ENCODE assay signal across 8 mouse cellular contexts in the genomic region with DNA sequence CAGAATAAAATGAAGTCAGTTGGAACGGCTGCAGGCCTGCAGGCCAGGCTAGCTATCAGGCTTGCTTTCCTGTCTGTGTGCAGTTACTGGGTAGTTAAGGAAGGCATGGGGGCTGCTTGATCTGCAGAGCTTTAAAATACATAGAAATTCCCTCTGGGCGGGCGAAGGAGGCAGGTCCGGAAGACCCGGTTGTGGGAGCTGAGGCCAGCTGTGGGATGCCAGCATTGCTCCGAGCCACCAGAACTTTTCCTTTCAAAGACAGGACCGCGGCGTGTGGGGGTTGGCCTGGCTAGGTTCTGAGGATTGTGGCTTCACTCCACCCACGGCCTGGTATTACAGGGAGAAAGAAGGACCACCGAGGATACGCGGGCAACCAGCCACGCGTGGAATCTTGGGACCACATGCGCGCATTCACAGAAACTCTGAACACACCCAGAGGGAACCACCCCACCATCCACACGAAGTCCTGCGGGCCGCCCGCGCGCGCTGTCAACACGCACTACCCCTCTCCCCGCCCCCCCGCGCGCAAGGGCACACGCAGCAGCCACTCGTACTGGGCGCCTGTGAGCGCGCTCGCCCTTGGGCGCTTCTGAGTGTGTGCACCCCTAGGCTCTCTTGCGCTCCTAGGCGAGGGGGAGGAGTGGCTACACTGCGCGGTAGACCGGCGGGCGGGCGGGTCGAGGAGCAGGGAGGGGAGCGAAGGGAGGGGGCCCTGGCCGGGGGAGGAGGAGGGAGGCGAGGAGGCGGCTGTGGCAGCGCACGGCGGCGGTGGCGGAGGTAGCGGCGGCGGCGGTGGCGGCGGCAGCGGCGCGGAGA. TPM values are rescaled to one million over a fixed set of nuclear protein-coding genes. Genes with fewer than 3 reads are reported as not detected.
DNase-seq lines count a peak whose midpoint lies in the region; ATAC-seq and TF ChIP-seq lines count a peak whose summit lies in the region.

A gene (plus strand): TSS at position 600 of the 816 bp plus-strand sequence.

- H3K9me3 ChIP-seq in ES-Bruce4 (replicated peaks; ENCODE audit: control insufficient read depth, insufficient read depth, low read length, poor library complexity, severe bottlenecking) = no peaks in the 10 kb centered on the region
- H3K9me3 ChIP-seq in forebrain, embryonic 16.5 days (ENCODE audit: control insufficient read depth, low read length) = no peaks in the 10 kb centered on the region
- H3K9me3 ChIP-seq in hindbrain, embryonic 15.5 days = no peaks in the 10 kb centered on the region

- no peaks in the 10 kb centered on the region for H3K36me3 ChIP-seq in ES-Bruce4 (ENCODE audit: control insufficient read depth, insufficient read depth, low read length, poor library complexity, severe bottlenecking)
- H3K36me3 ChIP-seq in forebrain, embryonic 16.5 days (ENCODE audit: control insufficient read depth, insufficient read depth) = no peaks in the 10 kb centered on the region
- H3K36me3 ChIP-seq in hindbrain, embryonic 15.5 days = no peaks in the 10 kb centered on the region

- 2% methylated on average over 38 of the region's 63 CpGs for WGBS in forebrain, embryonic 16.5 days
- WGBS in hindbrain, embryonic 15.5 days = under 1% methylated on average over 62 of the region's 63 CpGs

- peak within 1 kb of the TSS; percentile 61 for H3K9ac ChIP-seq in ES-Bruce4 (ENCODE audit: low read depth, poor library complexity, severe bottlenecking)
- H3K9ac ChIP-seq in forebrain, embryonic 16.5 days (replicated peaks; ENCODE audit: low read depth, low read length) = peak within 1 kb of the TSS; percentile 88
- peak within 1 kb of the TSS; percentile 92 for H3K9ac ChIP-seq in hindbrain, embryonic 15.5 days

- ATAC-seq in cerebellum, adult (ENCODE audit: insufficient number of reproducible peaks, low FRiP score, low TSS enrichment) = peak; percentile 63
- peak; percentile 91 for ATAC-seq in forebrain, embryonic 16.5 days
- peak; percentile 84 for ATAC-seq in hindbrain, embryonic 15.5 days (ENCODE audit: low FRiP score, low read depth)

- peak within 1 kb of the TSS; percentile 81 for H3K4me3 ChIP-seq in ES-Bruce4 (ENCODE audit: low read depth, low read length)
- peak within 1 kb of the TSS; percentile 82 for H3K4me3 ChIP-seq in forebrain, embryonic 16.5 days (replicated peaks; ENCODE audit: low read length)
- peak within 1 kb of the TSS; percentile 79 for H3K4me3 ChIP-seq in hindbrain, embryonic 15.5 days

- peak; percentile 55 for DNase-seq in left cerebral cortex, adult 11 months (ENCODE audit: low spot score)
- DNase-seq in lung, postnatal 25 days (ENCODE audit: low spot score) = peak; percentile 44
- DNase-seq in retina, embryonic 14.5 days (ENCODE audit: low spot score) = peak; percentile 76
- peak; percentile 41 for DNase-seq in urinary bladder, adult 2 months (ENCODE audit: low spot score)

- no peak for TF ChIP-seq CTCF in ES-Bruce4 (IDR thresholded peaks at IDR 0.05; ENCODE audit: low read depth, low read length)

- no peak for TF ChIP-seq POLR2A in ES-Bruce4 (IDR thresholded peaks at IDR 0.05; ENCODE audit: insufficient read depth, low read length)

- peaks cover 4% of the 10 kb centered on the region; the same call in 1 of the 2 replicates for H3K27me3 ChIP-seq in ES-Bruce4 (ENCODE audit: control insufficient read depth, insufficient read depth, low read length, poor library complexity, severe bottlenecking)
- no peaks in the 10 kb centered on the region for H3K27me3 ChIP-seq in forebrain, embryonic 16.5 days (replicated peaks; ENCODE audit: control insufficient read depth, insufficient read depth, low read length)
- H3K27me3 ChIP-seq in hindbrain, embryonic 15.5 days = no peaks in the 10 kb centered on the region

- peaks cover 3% of the 10 kb centered on the region for H3K4me1 ChIP-seq in ES-Bruce4 (ENCODE audit: control insufficient read depth, insufficient read depth, low read length)
- peaks cover 20% of the 10 kb centered on the region for H3K4me1 ChIP-seq in forebrain, embryonic 16.5 days (replicated peaks; ENCODE audit: control insufficient read depth, insufficient read depth, low read length)
- peaks cover 60% of the 10 kb centered on the region for H3K4me1 ChIP-seq in hindbrain, embryonic 15.5 days (replicated peaks)

- H3K4me2 ChIP-seq in forebrain, embryonic 16.5 days (ENCODE audit: low read length) = peak within 1 kb of the TSS; percentile 86
- peak within 1 kb of the TSS; percentile 91 for H3K4me2 ChIP-seq in hindbrain, embryonic 15.5 days

- TF ChIP-seq EP300 in ES-Bruce4 (IDR thresholded peaks at IDR 0.05; ENCODE audit: insufficient read depth, low read depth, low read length) = no peak

- H3K27ac ChIP-seq in ES-Bruce4 (ENCODE audit: insufficient read depth, low read length) = no peak within 1 kb of the TSS
- peak within 1 kb of the TSS; percentile 60; the same call in 1 of the 2 replicates for H3K27ac ChIP-seq in forebrain, embryonic 16.5 days (ENCODE audit: low read length)
- H3K27ac ChIP-seq in hindbrain, embryonic 15.5 days (replicated peaks) = peak within 1 kb of the TSS; percentile 91

RNA-seq across cellular contexts. Expression of the gene that starts here (rescaled TPM):
- 20.0 and 21.7 TPM in 2 replicates for polyA plus RNA-seq in ES-Bruce4 (2011; ENCODE audit: insufficient read depth, insufficient read length, low read depth, missing spikeins)
- 71.0 and 77.1 TPM in 2 replicates for polyA plus RNA-seq in forebrain, embryonic 16.5 days (2015; fragmentation: Nextera tagmentation; extraction: Ambion mirVana)
- 79.4 and 94.9 TPM in 2 replicates for polyA plus RNA-seq in hindbrain, embryonic 15.5 days (2015; fragmentation: Nextera tagmentation; extraction: Ambion mirVana)
- 12.9 TPM in 2 replicates for polyA plus RNA-seq in urinary bladder, adult 2 months (2012; rRNA removed)
